Mouse (Mus musculus): ENCODE results near the gene Rapgef5.

The Rapgef5 gene

DNA sequence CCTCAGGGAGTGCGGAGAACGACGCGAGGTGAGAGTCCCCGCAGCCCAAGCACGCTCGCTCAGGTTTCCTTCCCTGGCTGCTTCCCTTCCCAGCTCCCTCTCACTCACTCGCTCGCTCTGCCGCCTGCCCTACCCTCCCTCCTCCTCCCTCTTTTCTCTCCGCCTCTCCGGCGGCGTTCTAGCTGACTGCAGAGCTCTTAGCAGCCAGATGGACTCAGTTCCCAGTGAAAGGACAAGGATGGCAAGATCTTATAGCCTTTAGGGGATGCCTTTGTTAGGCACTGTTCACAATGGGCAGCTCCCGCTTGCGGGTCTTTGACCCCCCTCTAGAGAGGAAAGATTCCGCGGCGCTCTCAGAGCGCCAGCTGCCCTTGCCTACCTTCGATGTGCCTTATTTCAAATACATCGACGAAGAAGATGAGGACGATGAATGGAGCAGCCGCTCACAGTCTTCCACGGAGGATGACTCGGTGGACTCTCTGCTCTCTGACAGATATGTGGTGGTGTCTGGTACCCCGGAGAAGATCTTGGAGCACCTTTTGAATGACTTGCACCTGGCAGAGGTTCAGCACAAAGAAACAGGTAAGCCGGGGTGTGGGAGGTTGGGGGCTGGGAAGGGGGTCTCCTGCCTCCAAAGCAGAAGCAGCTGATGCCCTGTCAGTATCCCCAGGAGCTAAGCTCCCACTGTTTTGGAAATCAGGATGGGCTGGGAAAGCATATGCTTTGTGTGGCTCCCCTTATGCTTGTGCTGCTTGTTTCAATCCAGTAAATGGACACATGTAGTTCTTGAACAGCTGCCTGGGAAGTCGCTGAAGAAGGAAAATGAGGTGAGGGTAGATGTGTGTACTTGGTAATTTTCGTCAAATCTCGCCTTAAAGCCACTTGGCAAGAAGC, 172.6 kb downstream of the Rapgef5 start:
- in situ Hi-C loops (cut with MboI; ENCODE audit: low pct_unique_long_range_greater_than_20kb in 1 of 2, low sequenced_read_pairs in 2 of 2, unreplicated experiment in 1 of 2), result no loop called here

- in situ Hi-C loops (cut with MboI; ENCODE audit: low pct_unique_long_range_greater_than_20kb in 1 of 2, low sequenced_read_pairs in 2 of 2, unreplicated experiment in 1 of 2), result no loop called here
Measured at GRCm38 (mm10) chr12:117691336-117691735, 175.1 kb downstream of the Rapgef5 start.

DNA sequence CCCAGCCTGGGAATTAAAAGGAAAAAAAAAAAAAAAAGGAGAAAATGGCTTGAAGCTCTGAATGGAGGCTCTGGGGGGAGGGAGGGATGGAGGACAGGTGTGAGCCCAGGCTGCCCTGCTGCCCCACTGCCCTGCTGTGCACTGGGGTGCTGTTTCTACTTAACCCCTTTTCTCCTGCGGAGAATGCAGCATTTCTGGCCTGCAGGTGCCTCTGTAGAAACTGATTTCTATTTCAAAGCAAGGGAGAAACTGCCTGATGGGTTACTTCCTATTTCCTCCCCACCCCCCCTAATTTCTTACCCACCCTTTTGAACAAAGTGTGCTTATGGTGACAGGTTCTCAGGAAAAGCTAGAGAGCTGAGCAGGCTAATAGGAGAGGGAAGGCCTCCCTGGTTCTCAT, 176.5 kb downstream of the Rapgef5 start:
- in situ Hi-C loops (cut with MboI; ENCODE audit: low pct_unique_long_range_greater_than_20kb in 1 of 2, low sequenced_read_pairs in 2 of 2, unreplicated experiment in 1 of 2), result no loop called here

DNA sequence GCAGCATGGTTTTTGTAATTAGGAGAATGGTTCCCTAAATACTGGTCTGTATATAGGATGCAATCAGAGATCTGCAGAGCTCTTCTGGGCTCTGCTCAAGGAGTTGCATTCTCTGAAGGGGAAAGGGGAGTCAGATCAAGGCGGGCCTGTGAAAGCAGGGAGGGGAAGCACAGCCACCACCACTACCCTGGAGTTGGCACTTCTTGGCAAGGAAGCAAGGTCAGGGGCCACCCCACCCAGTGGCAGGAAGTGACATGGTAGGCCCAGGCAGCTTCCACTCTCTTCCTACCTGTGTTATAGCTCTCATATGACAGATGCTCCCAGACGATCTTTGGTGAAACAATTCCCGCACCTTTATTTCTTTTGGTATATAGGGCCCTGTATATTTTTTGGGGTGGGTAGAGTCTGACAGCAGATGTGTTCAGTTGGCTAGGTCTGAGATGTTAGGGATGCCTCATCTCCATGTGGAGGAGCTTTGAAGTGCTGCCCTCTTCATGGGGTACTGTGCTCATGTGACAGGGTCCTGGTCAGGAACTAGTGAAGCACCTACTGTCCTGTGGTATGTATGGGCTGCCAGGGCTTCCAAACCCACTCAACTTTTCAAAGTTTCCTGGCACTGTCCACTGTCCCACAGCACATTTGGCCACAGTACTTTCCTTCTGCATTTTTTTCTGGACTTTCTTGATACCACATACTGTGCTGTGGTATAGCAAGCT, 183.8 kb downstream of the Rapgef5 start:
- in situ Hi-C loops (cut with MboI; ENCODE audit: low pct_unique_long_range_greater_than_20kb in 1 of 2, low sequenced_read_pairs in 2 of 2, unreplicated experiment in 1 of 2), result no loop called here

- in situ Hi-C loops (cut with MboI; ENCODE audit: low pct_unique_long_range_greater_than_20kb in 1 of 2, low sequenced_read_pairs in 2 of 2, unreplicated experiment in 1 of 2), result no loop called here
Measured at GRCm38 (mm10) chr12:117700927-117701326, 184.6 kb downstream of the Rapgef5 start.

DNA sequence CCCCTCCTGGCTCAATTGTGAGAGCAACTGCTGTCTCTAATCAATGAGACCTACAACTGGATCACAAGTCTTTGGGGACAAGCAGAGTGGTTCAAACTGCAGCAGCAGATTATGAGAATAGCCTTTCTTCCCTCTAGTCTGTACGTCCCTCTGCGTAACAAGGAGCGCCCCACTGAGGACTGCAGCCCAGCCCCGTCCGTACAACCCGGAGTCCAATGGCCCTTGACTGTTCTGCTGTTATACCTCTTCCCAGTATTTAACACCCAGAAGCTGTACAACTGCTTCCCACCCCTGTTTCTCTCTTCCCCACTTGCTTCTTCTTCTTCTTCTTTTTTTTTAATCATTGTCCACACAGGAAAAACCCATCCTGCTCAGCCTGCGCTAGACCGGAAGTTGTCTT, 186.0 kb downstream of the Rapgef5 start:
- in situ Hi-C loops (cut with MboI; ENCODE audit: low pct_unique_long_range_greater_than_20kb in 1 of 2, low sequenced_read_pairs in 2 of 2, unreplicated experiment in 1 of 2), result no loop called here

GRCm38 (mm10) chr12:117702928-117703327, 186.6 kb downstream of the Rapgef5 start:
- in situ Hi-C loops (cut with MboI; ENCODE audit: low pct_unique_long_range_greater_than_20kb in 1 of 2, low sequenced_read_pairs in 2 of 2, unreplicated experiment in 1 of 2), result no loop called here

DNA sequence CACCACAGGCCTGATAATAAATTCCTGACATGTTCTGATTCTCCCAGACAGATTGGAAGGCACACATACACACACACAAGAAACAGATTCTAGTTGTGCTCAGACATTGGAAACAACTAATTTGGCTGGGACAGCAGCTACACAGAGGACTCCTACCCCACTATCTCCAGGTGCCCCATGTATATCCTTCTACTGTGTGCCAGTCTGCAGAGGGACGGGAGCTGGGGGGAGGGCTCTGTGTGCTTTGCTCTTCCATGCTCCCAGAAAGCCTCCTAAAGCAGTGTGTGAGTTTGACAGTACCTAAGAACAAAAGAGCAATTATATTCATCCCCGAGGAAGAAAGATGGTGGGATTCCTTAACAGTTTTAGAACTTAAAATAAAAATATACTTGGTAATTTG, 187.1 kb downstream of the Rapgef5 start:
- in situ Hi-C loops (cut with MboI; ENCODE audit: low pct_unique_long_range_greater_than_20kb in 1 of 2, low sequenced_read_pairs in 2 of 2, unreplicated experiment in 1 of 2), result no loop called here

GRCm38 (mm10) chr12:117705308-117705707, 189.0 kb downstream of the Rapgef5 start:
- in situ Hi-C loops (cut with MboI; ENCODE audit: low pct_unique_long_range_greater_than_20kb in 1 of 2, low sequenced_read_pairs in 2 of 2, unreplicated experiment in 1 of 2), result no loop called here

DNA sequence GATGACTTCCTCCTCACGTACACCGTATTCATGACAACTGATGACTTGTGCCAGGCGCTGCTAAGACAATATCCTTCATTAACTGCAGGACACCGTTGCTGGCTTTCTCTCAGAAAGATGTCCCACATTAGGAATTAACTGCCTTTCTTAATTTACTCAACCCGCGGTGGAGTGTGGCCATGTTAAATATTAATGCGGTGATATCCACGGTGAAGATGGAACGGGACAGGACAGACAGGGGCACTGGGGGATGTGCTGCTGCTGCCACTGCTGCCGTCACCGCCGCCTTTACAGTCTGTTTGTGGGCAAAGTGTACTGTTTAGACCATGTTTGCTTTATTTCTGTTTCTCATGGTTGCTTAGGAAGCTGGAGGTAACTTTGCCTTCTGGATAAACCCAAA, 193.0 kb downstream of the Rapgef5 start:
- in situ Hi-C loops (cut with MboI; ENCODE audit: low pct_unique_long_range_greater_than_20kb in 1 of 2, low sequenced_read_pairs in 2 of 2, unreplicated experiment in 1 of 2), result no loop called here

DNA sequence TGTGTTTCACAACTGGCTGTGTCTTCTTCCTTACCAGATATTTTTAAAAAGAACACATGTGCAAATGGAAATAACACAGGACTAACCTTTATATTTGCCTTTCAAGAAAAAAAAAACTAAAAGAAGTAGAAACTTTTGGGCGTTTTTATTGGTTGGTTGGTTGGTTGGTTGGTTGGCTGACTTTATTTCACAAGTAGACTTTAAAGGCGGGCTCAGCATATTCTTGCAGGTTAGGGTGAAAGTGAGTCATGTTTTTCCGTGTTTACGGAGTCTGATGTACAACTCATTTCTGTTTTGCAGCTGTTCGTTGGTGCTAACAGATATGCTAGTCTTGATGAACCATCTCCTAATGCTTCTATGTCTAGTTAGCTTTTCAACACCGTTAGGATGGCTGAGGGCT, 196.2 kb downstream of the Rapgef5 start:
- in situ Hi-C loops (cut with MboI; ENCODE audit: low pct_unique_long_range_greater_than_20kb in 1 of 2, low sequenced_read_pairs in 2 of 2, unreplicated experiment in 1 of 2), result no loop called here

GRCm38 (mm10) chr12:117713616-117714015, 197.3 kb downstream of the Rapgef5 start:
- in situ Hi-C loops (cut with MboI; ENCODE audit: low pct_unique_long_range_greater_than_20kb in 1 of 2, low sequenced_read_pairs in 2 of 2, unreplicated experiment in 1 of 2), result no loop called here

DNA sequence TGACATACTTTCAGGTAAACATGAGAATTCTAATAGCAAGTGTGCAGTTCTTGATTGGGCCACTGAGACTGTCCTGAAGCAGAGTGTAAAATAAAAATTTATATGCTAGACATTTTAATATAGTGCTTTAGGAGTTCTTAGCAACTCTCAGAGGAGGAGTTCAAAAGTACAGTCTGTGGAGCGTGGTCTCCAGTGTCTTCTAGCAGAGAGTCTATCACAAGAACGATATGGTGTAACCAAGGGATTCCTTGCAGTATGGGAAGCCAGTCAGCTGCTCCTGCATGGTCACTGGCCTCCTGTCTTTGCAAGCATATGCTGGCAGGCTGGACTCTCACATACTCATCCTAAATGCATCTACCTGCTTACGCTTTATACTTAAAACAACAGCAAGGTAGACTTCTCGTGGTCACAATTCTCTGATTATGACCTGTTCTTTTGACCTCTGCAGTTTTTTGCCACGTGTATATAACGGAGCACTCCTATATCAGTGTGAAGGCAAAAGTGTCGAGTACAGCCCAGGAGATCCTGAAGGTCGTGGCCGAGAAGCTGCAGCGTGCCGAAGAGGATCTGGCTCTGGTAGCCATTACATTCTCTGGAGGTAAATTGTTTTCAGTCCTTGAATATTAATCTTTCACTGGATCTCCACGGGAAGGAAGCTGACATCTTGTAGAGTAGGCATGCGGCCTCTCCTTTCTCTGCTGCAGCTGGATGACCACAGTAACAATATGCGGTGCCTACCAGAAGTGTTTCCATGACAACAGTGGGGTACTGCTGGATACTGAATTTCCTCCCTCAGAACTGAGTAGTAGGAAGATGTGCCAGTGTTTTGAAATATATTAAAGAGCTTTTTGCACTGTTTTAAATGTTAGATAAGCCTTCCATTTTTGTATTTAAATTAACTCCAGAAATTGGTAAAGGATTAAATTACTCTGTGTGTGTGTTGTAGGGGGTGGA, 204.8 kb downstream of the Rapgef5 start:
- in situ Hi-C loops (cut with MboI; ENCODE audit: low pct_unique_long_range_greater_than_20kb in 1 of 2, low sequenced_read_pairs in 2 of 2, unreplicated experiment in 1 of 2), result no loop called here

DNA sequence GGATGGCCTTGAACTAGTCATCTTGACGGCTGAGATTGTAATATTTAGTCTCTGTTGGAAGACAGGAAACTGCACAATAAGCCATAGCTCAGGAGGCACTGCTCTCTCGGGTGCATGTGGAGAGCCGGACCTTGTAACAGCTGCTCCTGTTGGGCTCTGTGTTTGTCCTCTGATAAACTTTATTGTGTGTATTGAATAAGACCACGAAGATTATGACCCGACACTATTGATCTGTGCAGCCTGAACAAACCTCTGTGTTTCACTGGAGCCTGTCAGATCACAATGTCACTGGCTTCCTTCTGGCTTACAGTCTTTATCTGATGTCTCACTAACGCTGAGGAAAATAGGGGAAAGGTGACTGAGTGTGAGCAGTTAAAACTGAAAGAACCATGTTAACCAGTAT, 205.5 kb downstream of the Rapgef5 start:
- in situ Hi-C loops (cut with MboI; ENCODE audit: low pct_unique_long_range_greater_than_20kb in 1 of 2, low sequenced_read_pairs in 2 of 2, unreplicated experiment in 1 of 2), result no loop called here

DNA sequence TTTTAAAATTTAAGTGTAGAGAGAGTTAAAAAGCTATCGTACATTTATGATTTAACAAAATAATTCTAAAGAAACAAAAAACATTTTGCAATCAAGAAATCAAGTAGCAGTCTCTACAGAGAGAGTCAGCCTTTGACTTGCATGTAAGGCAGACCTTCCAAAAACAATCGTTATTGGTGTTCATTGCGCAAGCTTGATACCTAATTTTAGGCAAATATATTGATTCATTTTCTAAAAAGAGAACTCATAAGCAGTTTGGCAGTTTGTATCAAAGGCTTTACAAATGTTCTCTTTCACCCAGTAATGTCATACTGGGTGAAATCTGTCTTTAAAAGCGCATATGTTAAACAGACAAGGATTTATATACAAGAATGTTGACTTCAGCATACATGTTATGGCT, 208.7 kb downstream of the Rapgef5 start:
- in situ Hi-C loops (cut with MboI; ENCODE audit: low pct_unique_long_range_greater_than_20kb in 1 of 2, low sequenced_read_pairs in 2 of 2, unreplicated experiment in 1 of 2), result no loop called here

DNA sequence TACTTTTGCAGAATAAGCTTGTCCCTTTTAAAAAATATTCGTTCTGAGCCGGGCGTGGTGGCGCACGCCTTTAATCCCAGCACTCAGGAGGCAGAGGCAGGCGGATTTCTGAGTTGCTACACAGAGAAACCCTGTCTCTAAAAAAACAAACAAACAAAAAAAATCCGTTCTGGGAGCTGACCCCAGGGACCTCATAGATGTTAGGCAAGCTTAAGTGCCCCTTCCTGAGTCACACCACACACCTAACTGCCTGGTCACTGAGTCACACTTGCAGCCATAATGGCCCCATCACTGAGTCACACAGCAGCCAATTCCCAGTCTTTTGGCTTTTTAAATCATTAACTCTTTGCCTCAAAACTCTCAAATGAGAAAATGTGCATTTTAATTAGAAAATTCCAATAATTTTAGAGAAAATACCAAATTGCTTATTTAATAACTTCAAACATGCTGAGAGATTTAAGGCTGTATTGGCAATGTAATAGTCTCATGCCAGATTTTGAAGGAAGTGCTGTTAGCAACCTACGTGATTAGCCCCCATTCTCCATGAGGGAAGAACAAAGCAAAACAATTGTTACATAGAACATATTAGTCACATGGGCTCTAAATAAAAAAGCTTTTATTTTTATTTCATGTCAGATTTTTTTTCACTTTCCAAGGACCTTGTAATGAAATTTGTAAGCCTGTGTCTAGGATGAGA, 211.3 kb downstream of the Rapgef5 start:
- in situ Hi-C loops (cut with MboI; ENCODE audit: low pct_unique_long_range_greater_than_20kb in 1 of 2, low sequenced_read_pairs in 2 of 2, unreplicated experiment in 1 of 2), result no loop called here

DNA sequence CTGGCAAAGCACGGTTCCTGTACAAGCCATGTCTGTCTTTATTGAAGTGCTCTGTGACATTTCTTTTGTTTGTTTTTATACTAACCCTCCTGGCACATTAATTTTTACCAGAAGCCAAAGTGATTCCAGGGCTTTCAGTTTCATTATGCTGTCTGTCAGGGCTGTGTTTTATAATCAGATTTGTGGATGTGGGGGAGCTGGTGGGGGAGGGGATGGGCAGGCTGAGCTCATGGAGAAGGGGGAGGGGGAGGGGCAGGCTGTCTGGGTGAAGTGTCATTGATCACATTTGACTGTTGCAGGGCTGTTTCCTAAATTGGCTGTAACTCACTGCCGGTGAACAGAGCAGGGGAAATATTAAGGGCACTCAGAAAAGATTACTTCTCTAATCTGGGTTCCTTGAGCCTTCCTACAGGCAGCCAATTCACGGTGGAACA, 211.9 kb downstream of the Rapgef5 start:
- in situ Hi-C loops (cut with MboI; ENCODE audit: low pct_unique_long_range_greater_than_20kb in 1 of 2, low sequenced_read_pairs in 2 of 2, unreplicated experiment in 1 of 2), result no loop called here

DNA sequence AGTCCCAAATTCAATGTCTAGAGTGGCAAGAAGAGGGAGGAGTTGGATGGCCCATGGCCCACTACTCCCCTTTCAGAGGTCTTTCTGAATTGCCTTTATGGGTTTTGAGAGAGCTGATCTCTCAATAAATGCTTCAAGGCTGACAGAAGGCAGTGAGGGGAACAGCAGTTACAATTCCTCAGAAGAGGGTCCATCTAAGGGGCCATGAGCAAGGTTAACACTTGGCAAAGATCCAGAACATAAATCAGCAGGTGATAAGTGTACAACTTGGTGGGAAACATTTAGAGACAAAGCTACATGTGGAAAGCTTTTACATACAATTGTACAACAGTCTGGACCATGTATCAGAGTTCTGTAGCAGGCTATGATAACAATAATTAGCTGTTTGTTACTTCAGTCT, 217.3 kb downstream of the Rapgef5 start:
- in situ Hi-C loops (cut with MboI; ENCODE audit: low pct_unique_long_range_greater_than_20kb in 1 of 2, low sequenced_read_pairs in 2 of 2, unreplicated experiment in 1 of 2), result no loop called here
